Comparison of ENCODE assay signal across 8 mouse cellular contexts in genomic region chr8:85839916-85840656, GRCm38 (mm10). TPM values are rescaled to one million over a fixed set of nuclear protein-coding genes. Genes with fewer than 3 reads are reported as not detected.
DNase-seq lines count a peak whose midpoint lies in the region; ATAC-seq and TF ChIP-seq lines count a peak whose summit lies in the region.

No protein-coding gene starts in this region.

- no peaks in the 10 kb centered on the region for H3K9me3 ChIP-seq in embryonic facial prominence, embryonic 15.5 days (replicated peaks)
- H3K9me3 ChIP-seq in limb, embryonic 10.5 days (replicated peaks): no peaks in the 10 kb centered on the region

- peak overlapping the region; percentile 94 for H3K4me3 ChIP-seq in heart, adult 2 months
- peak overlapping the region; percentile 77 for H3K4me3 ChIP-seq in embryonic facial prominence, embryonic 15.5 days (replicated peaks)
- H3K4me3 ChIP-seq in limb, embryonic 10.5 days: peak overlapping the region; percentile 82
- peak overlapping the region; percentile 76 for H3K4me3 ChIP-seq in olfactory bulb, adult 2 months (ENCODE audit: insufficient read depth, low read depth, low read length)

- no peak for TF ChIP-seq CTCF in heart, adult 2 months (IDR thresholded peaks at IDR 0.05)
- TF ChIP-seq CTCF in olfactory bulb, adult 2 months (IDR thresholded peaks at IDR 0.05; ENCODE audit: insufficient read depth, low read depth, low read length): no peak

- H3K36me3 ChIP-seq in heart, adult 2 months (ENCODE audit: control insufficient read depth, insufficient read depth, low read length): peaks cover 8% of the 10 kb centered on the region
- H3K36me3 ChIP-seq in embryonic facial prominence, embryonic 15.5 days: peaks cover 11% of the 10 kb centered on the region
- H3K36me3 ChIP-seq in limb, embryonic 10.5 days: peaks cover 24% of the 10 kb centered on the region

- no peak for ATAC-seq in embryonic facial prominence, embryonic 15.5 days (ENCODE audit: insufficient number of reproducible peaks, low FRiP score, low TSS enrichment, low read depth)

- H3K4me1 ChIP-seq in heart, adult 2 months (ENCODE audit: control insufficient read depth, insufficient read depth, low read length): peaks cover 3% of the 10 kb centered on the region
- H3K4me1 ChIP-seq in embryonic facial prominence, embryonic 15.5 days: peaks cover 12% of the 10 kb centered on the region
- H3K4me1 ChIP-seq in limb, embryonic 10.5 days: peaks cover 14% of the 10 kb centered on the region
- no peaks in the 10 kb centered on the region for H3K4me1 ChIP-seq in olfactory bulb, adult 2 months (ENCODE audit: control insufficient read depth, insufficient read depth, low read length)

- peak overlapping the region; percentile 100 for H3K27ac ChIP-seq in heart, adult 2 months
- H3K27ac ChIP-seq in embryonic facial prominence, embryonic 15.5 days (replicated peaks): peak overlapping the region; percentile 94
- peak overlapping the region; percentile 97 for H3K27ac ChIP-seq in limb, embryonic 10.5 days
- peak overlapping the region; percentile 89 for H3K27ac ChIP-seq in olfactory bulb, adult 2 months (ENCODE audit: insufficient read depth, low read depth, low read length)

- no peak for DNase-seq in heart, adult 2 months
- DNase-seq in heart, postnatal 25 days (ENCODE audit: low spot score): no peak
- DNase-seq in CD4-positive helper T cell, adult 2 months (ENCODE audit: low read depth, low spot score): peak; percentile 5
- no peak for DNase-seq in limb, embryonic 10.5 days (ENCODE audit: low spot score)
- DNase-seq in yolk sac, embryonic 10.5 days (ENCODE audit: low spot score): no peak
- no peak for DNase-seq in layer of hippocampus, postnatal 25 days (ENCODE audit: extremely low spot score in 1 of 2, low spot score in 1 of 2)

- H3K4me2 ChIP-seq in embryonic facial prominence, embryonic 15.5 days (replicated peaks): peak overlapping the region; percentile 73

- WGBS in heart, adult 2 months: 2% methylated on average over 21 of the region's 21 CpGs
- WGBS in embryonic facial prominence, embryonic 15.5 days: under 1% methylated on average over 21 of the region's 21 CpGs
- under 1% methylated on average over 21 of the region's 21 CpGs for WGBS in limb, embryonic 10.5 days
- WGBS in olfactory bulb, adult 2 months: 1% methylated on average over 21 of the region's 21 CpGs

- intact Hi-C loops in heart, adult 2 months (cut with DNase I): loop anchor here (5.0 kb wide), 1 partner anchor 138 kb away; the partner anchor contains the start of gene Neto2
- intact Hi-C loops in heart, postnatal 25 days (cut with DNase I): loop anchor here (10.0 kb wide), 2 partner anchors 135 to 1065 kb away; partner anchors contain the start of gene Neto2

- H3K79me2 ChIP-seq in heart, adult 2 months (replicated peaks; ENCODE audit: control insufficient read depth, insufficient read depth, low read length): no peaks in the 10 kb centered on the region

- no peak for TF ChIP-seq EP300 in heart, adult 2 months (IDR thresholded peaks at IDR 0.05; ENCODE audit: insufficient read depth, low read depth, low read length)

- TF ChIP-seq POLR2A in heart, adult 2 months (IDR thresholded peaks at IDR 0.05; ENCODE audit: insufficient read depth, low read depth, low read length): no peak
- TF ChIP-seq POLR2A in olfactory bulb, adult 2 months (IDR thresholded peaks at IDR 0.05; ENCODE audit: insufficient read depth, low read depth, low read length): no peak

- peak overlapping the region; percentile 84 for H3K9ac ChIP-seq in heart, adult 2 months (ENCODE audit: low read depth, low read length)
- peak overlapping the region; percentile 56 for H3K9ac ChIP-seq in embryonic facial prominence, embryonic 15.5 days

- H3K27me3 ChIP-seq in heart, adult 2 months (ENCODE audit: control insufficient read depth, insufficient read depth, low read length): no peaks in the 10 kb centered on the region
- H3K27me3 ChIP-seq in embryonic facial prominence, embryonic 15.5 days: no peaks in the 10 kb centered on the region
- no peaks in the 10 kb centered on the region for H3K27me3 ChIP-seq in limb, embryonic 10.5 days (ENCODE audit: low read depth, poor library complexity, severe bottlenecking)

RNA-seq across cellular contexts. Expression of gene Itfg1, which starts 0.6 kb away (rescaled TPM):
- 10 to 100 TPM; 45.9 to 46.9 TPM for total RNA-seq in heart, adult 2 months (2021)
- polyA plus RNA-seq in heart, adult 2 months (2012; rRNA removed): 13.9 and 24.5 TPM in 2 replicates
- total RNA-seq in heart, postnatal 25 days (2021): 10 to 100 TPM; 44.1 to 49.5 TPM
- 68.3 and 71.0 TPM in 2 replicates for polyA plus RNA-seq in embryonic facial prominence, embryonic 15.5 days (2015; fragmentation: Nextera tagmentation; extraction: Ambion mirVana)
- 46.4 and 57.6 TPM in 2 replicates for polyA plus RNA-seq in limb, embryonic 10.5 days (2016; fragmentation: Nextera tagmentation; extraction: Ambion mirVana)
- 149 TPM in 1 of 2 replicates, not detected in the other for polyA plus RNA-seq in olfactory bulb, adult 2 months (2012; ENCODE audit: insufficient read depth, insufficient read length, low replicate concordance, missing spikeins)
- 100 to 1,000 TPM; 150 to 167 TPM for total RNA-seq in layer of hippocampus, postnatal 25 days (2021)

RNA-seq across cellular contexts. Expression of gene Phkb, which starts 0.7 kb away (rescaled TPM):
- total RNA-seq in heart, adult 2 months (2021): 10 to 100 TPM; 48.0 to 61.3 TPM
- polyA plus RNA-seq in heart, adult 2 months (2012; rRNA removed): 12.7 and 24.0 TPM in 2 replicates
- 10 to 100 TPM; 55.4 to 58.4 TPM for total RNA-seq in heart, postnatal 25 days (2021)
- 45.8 and 54.2 TPM in 2 replicates for polyA plus RNA-seq in embryonic facial prominence, embryonic 15.5 days (2015; fragmentation: Nextera tagmentation; extraction: Ambion mirVana)
- polyA plus RNA-seq in limb, embryonic 10.5 days (2016; fragmentation: Nextera tagmentation; extraction: Ambion mirVana): 45.2 and 47.1 TPM in 2 replicates
- not detected in 2 replicates for polyA plus RNA-seq in olfactory bulb, adult 2 months (2012; ENCODE audit: insufficient read depth, insufficient read length, low replicate concordance, missing spikeins)
- total RNA-seq in layer of hippocampus, postnatal 25 days (2021): 10 to 100 TPM; 30.3 to 37.2 TPM

Comparison
In these comparisons a context has a peak if more than half of its experiments do, and no peak if none do; other contexts are left out.
1. RNA of gene Phkb, which starts 0.7 kb away (polyA plus RNA-seq): 45.8 to 54.2 TPM in embryonic facial prominence, embryonic 15.5 days, 45.2 to 47.1 TPM in limb, embryonic 10.5 days and 12.7 to 24.0 TPM in heart, adult 2 months; not detected in olfactory bulb, adult 2 months; every median in the first group is over 10 times any median in the second.
2. Peak in every context shown above with its lines, with median percentiles within 50 percentile points of each other: H3K27ac ChIP-seq and H3K4me3 ChIP-seq.